Mouse (Mus musculus) gastrocnemius, adult 18-20 months (tissue): Measurements from ENCODE around the gene Prkce. TPM values are rescaled to one million over a fixed set of nuclear protein-coding genes. Genes with fewer than 3 reads are reported as not detected.

Experiments
- DNase-seq: peaks from one replicate; pipeline ENCODE4 v3.0.0; 2021; ENCODE audit warnings: low spot score
- total RNA-seq, 2 experiments: library from RNA; stranded (reverse); gene quantifications; 2 replicates each; pipeline ENCODE4 v1.2.3; 2021

Prkce gene
- total RNA-seq, 2 experiments from 2014 or later: 11.6 to 12.3 TPM

GRCm38 (mm10) chr17:86607981-86608380 lies 440.4 kb downstream of the Prkce start:
- no peak for DNase-seq

- no peak for DNase-seq
Measured at GRCm38 (mm10) chr17:86610271-86610969, 442.8 kb downstream of the Prkce start.

- DNase-seq: no peak
Measured at GRCm38 (mm10) chr17:86611772-86612171, 444.2 kb downstream of the Prkce start.

- DNase-seq: no peak
Measured at GRCm38 (mm10) chr17:86615592-86616291, 448.2 kb downstream of the Prkce start.

- peak; percentile 40 for DNase-seq
Measured at GRCm38 (mm10) chr17:86617570-86618237, 450.1 kb downstream of the Prkce start.

GRCm38 (mm10) chr17:86618431-86618861 lies 450.9 kb downstream of the Prkce start:
- DNase-seq: no peak

GRCm38 (mm10) chr17:86622862-86623261 lies 455.3 kb downstream of the Prkce start:
- DNase-seq: no peak

GRCm38 (mm10) chr17:86626523-86626922 lies 458.9 kb downstream of the Prkce start:
- DNase-seq: no peak

GRCm38 (mm10) chr17:86633131-86633530 lies 465.5 kb downstream of the Prkce start:
- peak; percentile 8 for DNase-seq

- no peak for DNase-seq
Measured at GRCm38 (mm10) chr17:86637311-86637710, 469.7 kb downstream of the Prkce start.

- DNase-seq: no peak
Measured at GRCm38 (mm10) chr17:86639279-86639678, 471.7 kb downstream of the Prkce start.

- no peak for DNase-seq
Measured at GRCm38 (mm10) chr17:86647226-86647625, 479.6 kb downstream of the Prkce start.

GRCm38 (mm10) chr17:86648856-86649435 lies 481.4 kb downstream of the Prkce start:
- DNase-seq: no peak

- DNase-seq: no peak
Measured at GRCm38 (mm10) chr17:86650241-86650640, 482.7 kb downstream of the Prkce start.

- no peak for DNase-seq
Measured at GRCm38 (mm10) chr17:86651091-86651490, 483.5 kb downstream of the Prkce start.

- no peak for DNase-seq
Measured at GRCm38 (mm10) chr17:86652751-86653150, 485.2 kb downstream of the Prkce start.

GRCm38 (mm10) chr17:86656369-86656768 lies 488.8 kb downstream of the Prkce start:
- no peak for DNase-seq

- no peak for DNase-seq
Measured at GRCm38 (mm10) chr17:86662301-86662700, 494.7 kb downstream of the Prkce start.

- no peak for DNase-seq
Measured at GRCm38 (mm10) chr17:86663471-86663870, 495.9 kb downstream of the Prkce start.

GRCm38 (mm10) chr17:86667836-86668600 lies 500.4 kb downstream of the Prkce start:
- no peak for DNase-seq
